Mouse (Mus musculus) lung, embryonic 15.5 days (tissue): ENCODE measurements around the gene Slc7a5. TPM values are rescaled to one million over a fixed set of nuclear protein-coding genes. Genes with fewer than 3 reads are reported as not detected.
A peak's percentile ranks its signal among the peaks of the same experiment; 100 is the strongest.

Source experiments
- ATAC-seq: fragments of 200-750 bp; cut with Nextera tagmentation; 2 replicates; pipeline ENCODE4 v1.8.0; 2017; ENCODE audit warnings: moderate number of reproducible peaks, borderline replicate concordance; ENCODE audit not compliant: low FRiP score, low TSS enrichment; ENCODE audit errors: extremely low read depth
- H3K27ac ChIP-seq: fragments of 300-500 bp; sonication (generic); 2 replicates; pipeline ENCODE4 v1.5.1; 2015; ENCODE audit warnings: moderate library complexity, mild to moderate bottlenecking, inconsistent platforms
- H3K27me3 ChIP-seq: fragments of 300-500 bp; sonication (generic); 2 replicates; pipeline ENCODE4 v1.6.1; 2015; ENCODE audit warnings: inconsistent platforms
- H3K36me3 ChIP-seq: fragments of 300-500 bp; sonication (generic); 2 replicates; pipeline ENCODE4 v1.6.1; 2015; ENCODE audit warnings: inconsistent platforms
- H3K4me1 ChIP-seq: fragments of 300-500 bp; sonication (generic); 2 replicates; pipeline ENCODE4 v1.6.1; 2015; ENCODE audit warnings: inconsistent platforms
- H3K4me2 ChIP-seq: fragments of 300-500 bp; sonication (generic); 2 replicates; pipeline ENCODE4 v1.6.1; 2015; ENCODE audit warnings: inconsistent platforms, mild to moderate bottlenecking, moderate library complexity
- H3K4me3 ChIP-seq: fragments of 300-500 bp; sonication (generic); 2 replicates; pipeline ENCODE4 v1.5.1; 2015; ENCODE audit warnings: mild to moderate bottlenecking, inconsistent platforms
- H3K9ac ChIP-seq: fragments of 300-500 bp; sonication (generic); 2 replicates; pipeline ENCODE4 v1.6.1; 2015; ENCODE audit warnings: inconsistent platforms
- H3K9me3 ChIP-seq: fragments of 300-500 bp; sonication (generic); 2 replicates; pipeline ENCODE4 v1.6.1; 2016; ENCODE audit warnings: inconsistent platforms
- WGBS: fragments of 180-500 bp; shearing (Covaris S2); methylation state at CpG from one replicate; pipeline ENCODE4 v1.1.7; 2015; 5-methylcytosine and 5-hydroxymethylcytosine counted together
- polyA plus RNA-seq: library from polyadenylated mRNA; unstranded; fragments of >200 nt; fragmentation: Nextera tagmentation; extraction: Ambion mirVana; gene quantifications from 2 replicates; pipeline ENCODE4 v1.2.1, GENCODE M21; 2015

The Slc7a5 gene
- polyA plus RNA-seq, 1 experiment from 2014 or later: 14.8 TPM

- Histone ChIP-seq H3K27me3 (peaks cover 6% of the 10 kb centered on the region; the same call in 1 of the 2 replicates), H3K27ac (no peak overlapping the region), H3K4me3 (no peak overlapping the region), H3K4me1 (peaks cover 48% of the 10 kb centered on the region), H3K36me3 (no peaks in the 10 kb centered on the region), H3K9ac (no peak overlapping the region), H3K9me3 (no peaks in the 10 kb centered on the region), H3K4me2 (peak overlapping the region; percentile 98)
- 81% methylated on average over 9 of the region's 9 CpGs for WGBS
- no peak for ATAC-seq
Measured at GRCm38 (mm10) chr8:121904999-121905398, 2.5 kb downstream of the Slc7a5 start.

DNA sequence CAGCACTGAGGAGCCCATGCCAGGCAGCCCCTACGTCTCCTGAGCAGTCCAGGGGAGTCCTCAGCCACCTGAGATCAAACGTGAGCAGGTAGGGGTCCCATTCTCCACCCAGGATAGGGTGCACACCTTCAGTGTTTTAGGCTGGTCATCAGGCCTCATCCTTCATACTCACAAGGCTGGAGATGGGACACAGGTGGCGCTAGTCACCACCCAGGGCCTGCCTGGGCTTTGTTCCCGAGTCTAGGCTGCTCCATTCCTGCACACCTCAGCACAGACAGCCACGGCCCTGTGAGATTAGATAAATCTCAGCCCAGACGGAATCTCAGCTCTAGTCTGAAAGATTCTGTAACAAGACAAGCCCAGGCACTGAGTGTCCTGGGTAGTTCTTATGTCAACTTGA, 3.5 kb downstream of the Slc7a5 start:
- H3K4me3 ChIP-seq: no peak overlapping the region
- H3K4me2 ChIP-seq: no peak overlapping the region
- H3K4me1 ChIP-seq: peaks cover 47% of the 10 kb centered on the region
- no peak for ATAC-seq
- no peaks in the 10 kb centered on the region for H3K9me3 ChIP-seq
- H3K9ac ChIP-seq: no peak overlapping the region
- peaks cover 2% of the 10 kb centered on the region; the same call in 1 of the 2 replicates for H3K27me3 ChIP-seq
- WGBS: 59% methylated on average over 6 of the region's 6 CpGs
- no peak overlapping the region for H3K27ac ChIP-seq
- no peaks in the 10 kb centered on the region for H3K36me3 ChIP-seq

GRCm38 (mm10) chr8:121901498-121902236, 5.8 kb downstream of the Slc7a5 start:
- H3K4me1 ChIP-seq: peaks cover 57% of the 10 kb centered on the region
- no peak overlapping the region for H3K9ac ChIP-seq
- ATAC-seq: no peak
- H3K9me3 ChIP-seq: no peaks in the 10 kb centered on the region
- WGBS: 42% methylated on average over 8 of the region's 8 CpGs
- no peak overlapping the region for H3K4me2 ChIP-seq
- H3K27me3 ChIP-seq: no peaks in the 10 kb centered on the region
- no peaks in the 10 kb centered on the region for H3K36me3 ChIP-seq
- no peak overlapping the region for H3K4me3 ChIP-seq
- no peak overlapping the region for H3K27ac ChIP-seq

DNA sequence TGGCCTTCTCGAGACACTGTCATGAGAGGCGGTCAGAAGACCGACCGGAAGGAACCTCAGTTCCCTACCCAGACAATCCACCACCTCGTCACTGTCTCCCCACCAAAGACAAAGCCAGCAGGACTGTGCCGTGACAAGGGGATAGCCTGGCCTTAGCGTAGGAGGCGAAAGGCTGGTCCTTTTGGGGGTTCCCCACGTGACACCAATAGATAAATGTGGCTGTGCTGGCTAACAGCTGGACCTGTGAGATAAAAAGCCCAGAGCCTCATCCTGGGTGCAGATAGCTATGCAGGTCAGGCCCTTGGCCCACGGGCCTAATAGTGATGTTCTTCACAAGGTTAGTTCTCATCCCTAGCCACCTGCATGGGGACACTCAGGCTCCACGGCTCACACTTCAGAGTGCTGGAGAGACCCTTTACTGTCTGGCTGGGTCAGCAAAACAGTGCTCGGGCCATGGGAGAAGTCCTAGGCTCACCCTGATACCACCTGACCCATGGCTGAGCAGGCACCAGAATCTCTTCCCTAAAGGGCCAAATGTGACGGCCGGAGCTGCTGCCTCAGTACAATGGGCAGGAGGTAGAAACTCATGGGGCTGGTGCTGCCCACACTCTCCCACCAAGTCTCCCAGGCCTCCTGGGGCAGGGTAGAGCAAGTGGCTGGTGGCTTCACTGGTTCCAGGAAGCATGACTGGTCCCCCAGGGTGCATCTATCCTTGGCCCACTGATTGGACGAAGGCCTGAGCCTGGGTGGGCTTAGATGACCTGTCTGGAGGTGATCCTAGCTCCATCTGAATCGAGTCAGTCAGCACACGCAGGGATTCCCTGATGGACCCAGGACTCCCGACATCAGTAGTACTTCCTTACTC, 8.1 kb downstream of the Slc7a5 start:
- peak; percentile 5; the same call in 1 of the 2 replicates for ATAC-seq
- no peak overlapping the region for H3K4me2 ChIP-seq
- 0 out of 2 replicates have a peak overlapping the region, but pooled peaks have one; percentile 89 for H3K27ac ChIP-seq
- no peak overlapping the region for H3K9ac ChIP-seq
- no peaks in the 10 kb centered on the region for H3K9me3 ChIP-seq
- no peak overlapping the region for H3K4me3 ChIP-seq
- peaks cover 39% of the 10 kb centered on the region for H3K4me1 ChIP-seq
- 65% methylated on average over 18 of the region's 18 CpGs for WGBS
- H3K36me3 ChIP-seq: no peaks in the 10 kb centered on the region; the same call in 1 of the 2 replicates
- H3K27me3 ChIP-seq: no peaks in the 10 kb centered on the region

GRCm38 (mm10) chr8:121898401-121898931, 9.0 kb downstream of the Slc7a5 start:
- no peaks in the 10 kb centered on the region; the same call in 1 of the 2 replicates for H3K36me3 ChIP-seq
- H3K27me3 ChIP-seq: no peaks in the 10 kb centered on the region
- H3K9me3 ChIP-seq: no peaks in the 10 kb centered on the region
- ATAC-seq: peak; percentile 92
- no peak overlapping the region for H3K9ac ChIP-seq
- peak overlapping the region; percentile 41 for H3K4me2 ChIP-seq
- peak overlapping the region; percentile 2; the same call in 1 of the 2 replicates for H3K4me3 ChIP-seq
- peak overlapping the region; percentile 89 for H3K27ac ChIP-seq
- peaks cover 39% of the 10 kb centered on the region for H3K4me1 ChIP-seq
- 9% methylated on average over 4 of the region's 4 CpGs for WGBS

- Histone ChIP-seq H3K4me3 (peak overlapping the region; percentile 2; the same call in 1 of the 2 replicates), H3K9me3 (no peaks in the 10 kb centered on the region), H3K27ac (peak overlapping the region; percentile 89), H3K27me3 (no peaks in the 10 kb centered on the region), H3K4me1 (peaks cover 39% of the 10 kb centered on the region), H3K4me2 (peak overlapping the region; percentile 41), H3K9ac (no peak overlapping the region), H3K36me3 (no peaks in the 10 kb centered on the region; the same call in 1 of the 2 replicates)
- peak; percentile 11; the same call in 1 of the 2 replicates for ATAC-seq
- WGBS: 15% methylated on average over 7 of the region's 7 CpGs
Measured at GRCm38 (mm10) chr8:121897871-121898381, 9.6 kb downstream of the Slc7a5 start.

- no peaks in the 10 kb centered on the region for H3K27me3 ChIP-seq
- peak overlapping the region; percentile 89 for H3K27ac ChIP-seq
- no peak overlapping the region for H3K4me3 ChIP-seq
- no peaks in the 10 kb centered on the region; the same call in 1 of the 2 replicates for H3K36me3 ChIP-seq
- ATAC-seq: no peak
- peaks cover 39% of the 10 kb centered on the region for H3K4me1 ChIP-seq
- H3K9me3 ChIP-seq: no peaks in the 10 kb centered on the region
- H3K9ac ChIP-seq: no peak overlapping the region
- H3K4me2 ChIP-seq: no peak overlapping the region
- WGBS: 58% methylated on average over 9 of the region's 9 CpGs
Measured at GRCm38 (mm10) chr8:121897205-121897604, 10.3 kb downstream of the Slc7a5 start.

GRCm38 (mm10) chr8:121896476-121897145, 10.9 kb downstream of the Slc7a5 start:
- H3K9me3 ChIP-seq: no peaks in the 10 kb centered on the region
- ATAC-seq: no peak
- 47% methylated on average over 12 of the region's 12 CpGs for WGBS
- no peak overlapping the region for H3K9ac ChIP-seq
- H3K4me2 ChIP-seq: no peak overlapping the region
- peaks cover 37% of the 10 kb centered on the region for H3K4me1 ChIP-seq
- H3K36me3 ChIP-seq: no peaks in the 10 kb centered on the region; the same call in 1 of the 2 replicates
- H3K4me3 ChIP-seq: no peak overlapping the region
- H3K27me3 ChIP-seq: no peaks in the 10 kb centered on the region
- peak overlapping the region; percentile 89 for H3K27ac ChIP-seq

- no peak for ATAC-seq
- 66% methylated on average over 7 of the region's 7 CpGs for WGBS
Measured at GRCm38 (mm10) chr8:121895910-121896309, 11.6 kb downstream of the Slc7a5 start.

DNA sequence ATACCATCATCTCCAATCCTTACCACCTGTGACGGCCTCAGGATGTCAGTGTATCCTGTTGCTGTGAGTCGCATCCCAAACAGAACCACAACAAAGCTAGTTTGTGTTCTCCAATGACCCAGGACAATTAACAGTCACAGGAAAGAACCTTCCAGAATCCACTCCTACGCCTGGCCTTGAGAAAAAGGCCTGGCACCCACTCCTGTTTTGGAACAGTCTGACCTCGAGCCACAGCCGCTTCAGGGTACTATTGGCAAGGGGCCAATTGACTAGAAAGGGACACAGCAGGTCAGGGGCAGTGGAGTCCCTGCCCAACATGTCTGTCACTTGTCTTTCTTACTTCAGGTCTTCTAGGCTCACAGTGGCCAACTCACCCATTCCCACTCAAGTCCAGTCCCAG, 14.6 kb downstream of the Slc7a5 start:
- WGBS: 68% methylated on average over 5 of the region's 5 CpGs
- Histone ChIP-seq H3K4me1 (peaks cover 16% of the 10 kb centered on the region), H3K27ac (no peak overlapping the region), H3K36me3 (no peaks in the 10 kb centered on the region; the same call in 1 of the 2 replicates), H3K4me3 (no peak overlapping the region), H3K4me2 (no peak overlapping the region), H3K9ac (no peak overlapping the region), H3K9me3 (no peaks in the 10 kb centered on the region), H3K27me3 (no peaks in the 10 kb centered on the region)
- no peak for ATAC-seq

More at GRCm38 (mm10) chr8:121895910-121896309, 11.6 kb downstream of the Slc7a5 start:
- Histone ChIP-seq H3K36me3 (no peaks in the 10 kb centered on the region; the same call in 1 of the 2 replicates), H3K4me1 (peaks cover 35% of the 10 kb centered on the region), H3K27ac (no peak overlapping the region), H3K4me2 (no peak overlapping the region), H3K27me3 (no peaks in the 10 kb centered on the region), H3K9ac (no peak overlapping the region), H3K9me3 (no peaks in the 10 kb centered on the region), H3K4me3 (no peak overlapping the region)
